Mouse (Mus musculus) cortical plate, adult 2 months (tissue): ENCODE measurements around the gene Exph5.

Experiments
- CTCF ChIP-seq: fragments of 200-500 bp; IDR thresholded peaks from 2 replicates; pipeline ENCODE4 v1.5.1; 2011; ENCODE audit warnings: mild to moderate bottlenecking, control low read depth, low read length; ENCODE audit not compliant: insufficient read depth; ENCODE audit errors: extremely low read depth
- POLR2A ChIP-seq: fragments of 200-500 bp; IDR thresholded peaks from 2 replicates; pipeline ENCODE4 v1.6.1; 2011; ENCODE audit warnings: mild to moderate bottlenecking, low read length, control low read depth; ENCODE audit not compliant: insufficient read depth; ENCODE audit errors: extremely low read depth

DNA sequence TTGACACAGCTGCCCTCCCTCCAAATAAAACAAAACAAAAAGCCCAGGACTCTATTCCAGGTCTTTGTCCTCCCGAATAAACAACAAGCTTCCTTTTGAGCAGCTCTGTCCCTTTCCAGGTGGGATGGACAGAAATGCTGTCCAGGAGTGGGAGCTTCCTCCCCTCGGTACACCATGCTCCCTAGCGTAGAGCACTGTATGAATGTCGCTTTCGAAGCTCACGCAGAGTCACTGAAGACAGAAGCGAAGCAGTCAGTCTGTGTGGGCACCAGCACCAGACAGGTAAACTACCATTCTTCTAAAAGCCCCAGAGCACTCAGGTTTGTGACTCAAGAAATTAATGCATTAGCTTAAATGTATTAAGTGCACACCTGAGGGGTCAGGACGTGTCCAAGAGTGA lies 20.2 kb downstream of the Exph5 start:
- no peak for TF ChIP-seq CTCF
- no peak for TF ChIP-seq POLR2A
